ENCODE assay signal across 9 mouse cellular contexts in the genomic region with DNA sequence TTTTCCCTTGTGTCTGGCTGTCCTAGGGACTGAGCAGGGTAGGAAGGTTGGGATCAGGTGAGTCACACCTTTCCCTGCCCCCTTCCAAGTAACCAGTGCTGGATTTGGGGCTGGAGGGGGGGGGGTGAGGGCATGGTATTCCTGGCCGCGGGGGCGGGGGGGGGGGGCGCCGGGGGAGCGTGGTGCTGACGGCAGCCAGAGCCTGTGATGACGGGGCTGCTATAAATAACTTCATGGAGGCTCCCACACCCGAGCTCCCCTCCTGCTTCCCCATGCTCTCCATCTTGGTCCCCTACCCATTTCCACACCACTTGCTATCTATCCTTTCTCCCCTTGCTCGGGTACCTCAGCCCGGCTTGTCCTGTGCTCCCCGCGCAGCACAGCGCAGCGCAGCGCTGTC. TPM values are rescaled to one million over a fixed set of nuclear protein-coding genes. Genes with fewer than 3 reads are reported as not detected.
DNase-seq lines count a peak whose midpoint lies in the region; ATAC-seq and TF ChIP-seq lines count a peak whose summit lies in the region.
"Had no signal": no experiment of that assay in that cellular context is flagged by ENCODE, and none has a peak within 500 bp of the region (broad histone marks: within the 10 kb centered on the region; RNA-seq: fewer than 3 reads in every experiment).

No protein-coding gene starts in this region.

- H3K36me3 ChIP-seq in kidney, postnatal 0 days (ENCODE audit: insufficient read depth, low read length): peaks cover 25% of the 10 kb centered on the region
- H3K36me3 ChIP-seq in forebrain, embryonic 11.5 days (ENCODE audit: control insufficient read depth, insufficient read depth, low read length): peaks cover 19% of the 10 kb centered on the region; the same call in 1 of the 2 replicates
- peaks cover 28% of the 10 kb centered on the region for H3K36me3 ChIP-seq in hindbrain, embryonic 16.5 days (ENCODE audit: control insufficient read depth, insufficient read depth, low read length)
- no peaks in the 10 kb centered on the region for H3K36me3 ChIP-seq in myocyte (ENCODE audit: control insufficient read depth, insufficient read depth)

- WGBS in kidney, postnatal 0 days: 40% methylated on average over 8 of the region's 16 CpGs
- WGBS in forebrain, embryonic 11.5 days: 23% methylated on average over 11 of the region's 16 CpGs
- 17% methylated on average over 12 of the region's 16 CpGs for WGBS in hindbrain, embryonic 16.5 days

- no peaks in the 10 kb centered on the region for H3K27me3 ChIP-seq in kidney, postnatal 0 days (ENCODE audit: insufficient read depth, low read length)
- H3K27me3 ChIP-seq in forebrain, embryonic 11.5 days (ENCODE audit: control insufficient read depth, insufficient read depth, low read length): no peaks in the 10 kb centered on the region
- no peaks in the 10 kb centered on the region for H3K27me3 ChIP-seq in hindbrain, embryonic 16.5 days (replicated peaks; ENCODE audit: control insufficient read depth, insufficient read depth, low read length)
- no peaks in the 10 kb centered on the region for H3K27me3 ChIP-seq in myocyte (ENCODE audit: control insufficient read depth, insufficient read depth, insufficient read length)

- peak overlapping the region; percentile 36 for H3K4me2 ChIP-seq in kidney, postnatal 0 days (ENCODE audit: low read length)
- peak overlapping the region; percentile 65 for H3K4me2 ChIP-seq in forebrain, embryonic 11.5 days (ENCODE audit: low read depth, low read length, severe bottlenecking)
- H3K4me2 ChIP-seq in hindbrain, embryonic 16.5 days (ENCODE audit: low read length): peak overlapping the region; percentile 85
- peak overlapping the region; percentile 12 for H3K4me2 ChIP-seq in myocyte (ENCODE audit: low read depth)

- H3K9ac ChIP-seq in kidney, postnatal 0 days (ENCODE audit: low read depth, low read length): peak overlapping the region; percentile 38; the same call in 1 of the 2 replicates
- peak overlapping the region; percentile 68; the same call in 1 of the 2 replicates for H3K9ac ChIP-seq in forebrain, embryonic 11.5 days (ENCODE audit: low read length)
- no peak overlapping the region for H3K9ac ChIP-seq in hindbrain, embryonic 16.5 days (ENCODE audit: low read depth, low read length)
- H3K9ac ChIP-seq: liver, embryonic 14.5 days had no signal

- no peaks in the 10 kb centered on the region for H3K79me2 ChIP-seq in myocyte (ENCODE audit: control insufficient read depth, insufficient read depth)

- TF ChIP-seq POLR2A in myocyte (IDR thresholded peaks at IDR 0.05; ENCODE audit: insufficient read length, low read depth): no peak

- H3K4me3 ChIP-seq in kidney, postnatal 0 days (replicated peaks; ENCODE audit: low read depth, low read length): no peak overlapping the region
- peak overlapping the region; percentile 15; the same call in 1 of the 2 replicates for H3K4me3 ChIP-seq in forebrain, embryonic 11.5 days (ENCODE audit: low read depth, low read length)
- H3K4me3 ChIP-seq in hindbrain, embryonic 16.5 days (ENCODE audit: low read length): no peak overlapping the region
- H3K4me3 ChIP-seq in myocyte: no peak overlapping the region

- H3ac ChIP-seq in myocyte (ENCODE audit: control insufficient read depth, insufficient read length): no peak overlapping the region

- H3K9me3 ChIP-seq in kidney, postnatal 0 days (replicated peaks; ENCODE audit: low read length): no peaks in the 10 kb centered on the region
- H3K9me3 ChIP-seq in forebrain, embryonic 11.5 days (ENCODE audit: control insufficient read depth, low read length): no peaks in the 10 kb centered on the region
- no peaks in the 10 kb centered on the region for H3K9me3 ChIP-seq in hindbrain, embryonic 16.5 days (ENCODE audit: control insufficient read depth, low read length)

- H3K4me1 ChIP-seq in kidney, postnatal 0 days (replicated peaks; ENCODE audit: insufficient read depth, low read length): peaks cover 32% of the 10 kb centered on the region
- H3K4me1 ChIP-seq in forebrain, embryonic 11.5 days (replicated peaks; ENCODE audit: control insufficient read depth, insufficient read depth, low read length): peaks cover 39% of the 10 kb centered on the region
- peaks cover 46% of the 10 kb centered on the region for H3K4me1 ChIP-seq in hindbrain, embryonic 16.5 days (ENCODE audit: control insufficient read depth, insufficient read depth, low read depth, low read length)

- TF ChIP-seq CTCF in kidney, postnatal 0 days (IDR thresholded peaks at IDR 0.05; ENCODE audit: low read depth): no peak

- no peak for ATAC-seq in kidney, postnatal 0 days (replicated peaks; ENCODE audit: low FRiP score, low read depth)
- no peak for ATAC-seq in forebrain, embryonic 11.5 days (replicated peaks; ENCODE audit: low FRiP score)
- ATAC-seq in hindbrain, embryonic 16.5 days: no peak
- ATAC-seq in granulocyte monocyte progenitor cell, adult 5-6 weeks (replicated peaks; ENCODE audit: poor library complexity, severe bottlenecking): no peak

- DNase-seq in kidney, postnatal 0 days (ENCODE audit: low spot score): no peak
- no peak for DNase-seq in kidney, adult 11 months
- no peak for DNase-seq in forebrain, embryonic 11.5 days (ENCODE audit: low spot score)
- DNase-seq in testis, postnatal 14 days (ENCODE audit: low spot score): no peak
- DNase-seq in kidney, postnatal 4 days: no peak

- no peak overlapping the region for H3K27ac ChIP-seq in kidney, postnatal 0 days
- H3K27ac ChIP-seq in forebrain, embryonic 11.5 days (ENCODE audit: low read depth, low read length): no peak overlapping the region
- H3K27ac ChIP-seq in hindbrain, embryonic 16.5 days (ENCODE audit: low read depth, low read length): no peak overlapping the region
- H3K27ac ChIP-seq: liver, embryonic 14.5 days had no signal

TF ChIP-seq in myocyte, 11 proteins besides CTCF, POLR2A, EP300 and RAD21:
- TF ChIP-seq E2F4 (IDR thresholded peaks at IDR 0.05; ENCODE audit: insufficient read depth) (no peak), MAX (IDR thresholded peaks at IDR 0.05; ENCODE audit: low read depth) (no peak), POLR2AphosphoS2 (IDR thresholded peaks at IDR 0.05; ENCODE audit: insufficient read length, low read depth) (no peak), USF1 (IDR thresholded peaks at IDR 0.05; ENCODE audit: low read depth) (no peak), TCF3 (IDR thresholded peaks at IDR 0.05; ENCODE audit: insufficient read length, low read depth) (no peak), SRF (IDR thresholded peaks at IDR 0.05; ENCODE audit: control insufficient read depth, insufficient read length, low read depth) (no peak), MYOD1 (IDR thresholded peaks at IDR 0.05; ENCODE audit: control insufficient read depth in 1 of 3, insufficient read length in 2 of 3, low read depth in 2 of 3) (no peak), CEBPB (IDR thresholded peaks at IDR 0.05; ENCODE audit: insufficient read depth, poor library complexity, severe bottlenecking) (no peak), MYOG (IDR thresholded peaks at IDR 0.05; ENCODE audit: control insufficient read depth in 1 of 3, insufficient read depth in 1 of 3, insufficient read length in 2 of 3, low read depth in 2 of 3) (no peak), TCF12 (IDR thresholded peaks at IDR 0.05; ENCODE audit: insufficient read depth, poor library complexity, severe bottlenecking) (no peak), REST (IDR thresholded peaks at IDR 0.05; ENCODE audit: insufficient read depth, insufficient read length) (no peak)

RNA-seq across cellular contexts. Expression of a gene that starts 12.7 kb away (rescaled TPM):
- 0.78 and 0.99 TPM in 2 replicates for polyA plus RNA-seq in kidney, postnatal 0 days (2015; fragmentation: Nextera tagmentation; extraction: Ambion mirVana)
- 3.2 and 4.2 TPM in 2 replicates for polyA plus RNA-seq in forebrain, embryonic 11.5 days (2014; fragmentation: Nextera tagmentation; extraction: Ambion mirVana)
- 2.5 and 4.9 TPM in 2 replicates for polyA plus RNA-seq in hindbrain, embryonic 16.5 days (2015; fragmentation: Nextera tagmentation; extraction: Ambion mirVana)
- polyA plus RNA-seq in myocyte (2012; fragmentation: generic; extraction: Trizol): 5.2 TPM
- total RNA-seq in granulocyte monocyte progenitor cell, adult 5-6 weeks (2014; fragmentation: Nextera tagmentation): 7.2 and 10.1 TPM in 2 replicates
- 0.31 and 0.69 TPM in 2 replicates for total RNA-seq in granulocyte monocyte progenitor cell, adult 5-6 weeks (2017)

RNA-seq across cellular contexts. Expression of a gene that starts 14.4 kb away (rescaled TPM):
- 226 and 227 TPM in 2 replicates for polyA plus RNA-seq in kidney, postnatal 0 days (2015; fragmentation: Nextera tagmentation; extraction: Ambion mirVana)
- 141 and 154 TPM in 2 replicates for polyA plus RNA-seq in forebrain, embryonic 11.5 days (2014; fragmentation: Nextera tagmentation; extraction: Ambion mirVana)
- polyA plus RNA-seq in hindbrain, embryonic 16.5 days (2015; fragmentation: Nextera tagmentation; extraction: Ambion mirVana): 140 and 150 TPM in 2 replicates
- 169 TPM for polyA plus RNA-seq in myocyte (2012; fragmentation: generic; extraction: Trizol)
- 226 and 256 TPM in 2 replicates for total RNA-seq in granulocyte monocyte progenitor cell, adult 5-6 weeks (2014; fragmentation: Nextera tagmentation)
- 47.5 and 60.5 TPM in 2 replicates for total RNA-seq in granulocyte monocyte progenitor cell, adult 5-6 weeks (2017)

RNA-seq across cellular contexts. Expression of a gene that starts 19.2 kb away (rescaled TPM):
- 11.1 and 12.1 TPM in 2 replicates for polyA plus RNA-seq in kidney, postnatal 0 days (2015; fragmentation: Nextera tagmentation; extraction: Ambion mirVana)
- polyA plus RNA-seq in forebrain, embryonic 11.5 days (2014; fragmentation: Nextera tagmentation; extraction: Ambion mirVana): 13.7 and 13.9 TPM in 2 replicates
- 13.0 and 15.6 TPM in 2 replicates for polyA plus RNA-seq in hindbrain, embryonic 16.5 days (2015; fragmentation: Nextera tagmentation; extraction: Ambion mirVana)
- 8.8 TPM for polyA plus RNA-seq in myocyte (2012; fragmentation: generic; extraction: Trizol)
- 9.4 and 14.4 TPM in 2 replicates for total RNA-seq in granulocyte monocyte progenitor cell, adult 5-6 weeks (2014; fragmentation: Nextera tagmentation)
- total RNA-seq in granulocyte monocyte progenitor cell, adult 5-6 weeks (2017): 14.3 and 17.7 TPM in 2 replicates

RNA-seq across cellular contexts. Expression of a gene that starts 20.9 kb away (rescaled TPM):
- 8.8 and 9.8 TPM in 2 replicates for polyA plus RNA-seq in kidney, postnatal 0 days (2015; fragmentation: Nextera tagmentation; extraction: Ambion mirVana)
- polyA plus RNA-seq in forebrain, embryonic 11.5 days (2014; fragmentation: Nextera tagmentation; extraction: Ambion mirVana): 4.5 and 4.9 TPM in 2 replicates
- polyA plus RNA-seq in hindbrain, embryonic 16.5 days (2015; fragmentation: Nextera tagmentation; extraction: Ambion mirVana): 30.3 and 31.7 TPM in 2 replicates
- 9.6 TPM for polyA plus RNA-seq in myocyte (2012; fragmentation: generic; extraction: Trizol)
- 3.4 and 9.3 TPM in 2 replicates for total RNA-seq in granulocyte monocyte progenitor cell, adult 5-6 weeks (2014; fragmentation: Nextera tagmentation)
- total RNA-seq in granulocyte monocyte progenitor cell, adult 5-6 weeks (2017): 1.4 and 2.1 TPM in 2 replicates

RNA-seq across cellular contexts. Expression of a gene that starts 36.8 kb away (rescaled TPM):
- polyA plus RNA-seq in kidney, postnatal 0 days (2015; fragmentation: Nextera tagmentation; extraction: Ambion mirVana): 1.3 and 1.8 TPM in 2 replicates
- 11.1 and 11.3 TPM in 2 replicates for polyA plus RNA-seq in forebrain, embryonic 11.5 days (2014; fragmentation: Nextera tagmentation; extraction: Ambion mirVana)
- 2.6 and 3.6 TPM in 2 replicates for polyA plus RNA-seq in hindbrain, embryonic 16.5 days (2015; fragmentation: Nextera tagmentation; extraction: Ambion mirVana)
- polyA plus RNA-seq in myocyte (2012; fragmentation: generic; extraction: Trizol): 15.4 TPM
- 6.0 and 6.2 TPM in 2 replicates for total RNA-seq in granulocyte monocyte progenitor cell, adult 5-6 weeks (2014; fragmentation: Nextera tagmentation)
- 8.7 and 12.6 TPM in 2 replicates for total RNA-seq in granulocyte monocyte progenitor cell, adult 5-6 weeks (2017)

Comparison
In these comparisons a context has a peak if more than half of its experiments do, and no peak if none do; other contexts are left out.
1. H3K4me2 ChIP-seq: peak in every context shown above with its lines; median percentile 85 in hindbrain, embryonic 16.5 days; 65 in forebrain, embryonic 11.5 days; 36 in kidney, postnatal 0 days; 12 in myocyte.